Mouse (Mus musculus): ENCODE data around the gene Mfsd6l. TPM values are rescaled to one million over a fixed set of nuclear protein-coding genes. Genes with fewer than 3 reads are reported as not detected.

Gene Mfsd6l
- total RNA-seq (2014; fragmentation: Nextera tagmentation) (not detected in 2 replicates), total RNA-seq (2017) (not detected in 2 replicates)

DNA sequence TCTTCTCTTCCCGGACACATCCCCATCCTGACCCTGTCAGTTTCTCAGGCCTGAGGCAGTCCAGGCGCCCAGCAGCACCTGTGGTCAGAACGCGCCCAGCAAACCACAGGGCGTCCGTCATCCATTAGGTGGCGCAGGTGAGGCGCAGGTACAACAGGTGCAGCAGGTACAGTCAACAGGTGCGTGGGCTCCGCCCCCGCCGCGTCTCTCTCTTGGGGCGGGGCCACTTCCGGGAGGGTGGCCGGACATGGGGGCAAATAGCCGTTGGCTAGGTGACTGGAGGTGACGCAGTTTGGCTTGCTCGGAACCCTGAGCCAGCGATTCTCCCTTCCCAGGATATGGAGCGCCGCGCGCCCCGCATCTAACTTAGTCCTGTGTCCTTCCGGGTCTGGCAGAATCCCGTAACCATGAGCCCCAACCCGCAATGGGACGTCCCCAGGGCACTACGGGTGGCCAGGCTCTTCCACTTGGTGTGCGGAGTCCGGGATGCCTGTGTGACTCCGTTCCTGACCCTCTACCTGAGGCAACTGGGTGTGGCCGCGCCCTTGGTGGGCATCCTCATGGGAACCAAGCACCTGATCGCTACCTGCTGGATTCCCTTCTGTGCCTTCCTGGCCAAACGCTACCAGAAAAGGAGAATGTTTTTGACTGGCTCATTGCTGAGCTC is at the start of gene Mfsd6l:
TSS of gene Mfsd6l (plus strand) at position 269 of the 667 bp plus-strand sequence.
- ATAC-seq (replicated peaks; ENCODE audit: low FRiP score, low TSS enrichment, poor library complexity, severe bottlenecking) = no peak

DNA sequence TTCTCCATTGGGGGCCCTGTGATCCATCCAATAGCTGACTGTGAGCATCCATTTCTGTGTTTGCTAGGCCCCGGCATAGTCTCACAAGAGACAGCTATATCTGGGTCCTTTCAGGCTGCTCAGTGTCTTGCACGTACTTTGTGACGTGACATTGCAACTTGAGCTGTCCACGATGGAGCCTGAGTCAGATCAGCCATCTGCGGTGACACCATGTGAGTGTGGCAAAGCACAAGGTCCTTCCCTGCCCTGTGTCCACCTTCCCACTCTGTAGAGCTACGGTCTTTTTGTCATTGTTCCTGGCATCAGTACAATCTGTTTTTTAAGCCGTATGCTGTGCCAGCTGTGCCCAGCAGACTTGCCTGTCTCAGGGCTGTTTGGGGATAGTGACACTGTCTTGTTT is 48.7 kb upstream of the Mfsd6l start:
- no peak for ATAC-seq (replicated peaks; ENCODE audit: low FRiP score, low TSS enrichment, poor library complexity, severe bottlenecking)

DNA sequence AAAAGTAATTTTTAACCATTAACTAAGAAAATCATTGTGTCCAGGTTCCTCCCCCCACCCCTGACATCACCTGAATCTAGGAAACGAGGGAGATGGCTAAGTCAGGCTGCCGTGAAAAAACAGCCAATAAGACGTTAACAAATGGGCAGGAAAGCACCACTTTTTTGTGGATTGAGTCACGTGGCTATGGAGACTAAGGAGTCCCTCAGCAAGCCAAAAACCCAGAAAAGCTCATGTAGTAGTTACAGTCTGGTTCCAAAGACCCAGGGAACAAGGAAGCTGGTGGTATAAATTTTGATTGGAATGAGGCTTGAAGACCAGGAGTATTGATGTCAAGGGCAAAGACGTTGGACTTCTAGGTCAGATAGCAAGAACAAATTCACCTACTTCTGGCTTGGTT is 47.4 kb upstream of the Mfsd6l start:
- no peak for ATAC-seq (replicated peaks; ENCODE audit: low FRiP score, low TSS enrichment, poor library complexity, severe bottlenecking)

DNA sequence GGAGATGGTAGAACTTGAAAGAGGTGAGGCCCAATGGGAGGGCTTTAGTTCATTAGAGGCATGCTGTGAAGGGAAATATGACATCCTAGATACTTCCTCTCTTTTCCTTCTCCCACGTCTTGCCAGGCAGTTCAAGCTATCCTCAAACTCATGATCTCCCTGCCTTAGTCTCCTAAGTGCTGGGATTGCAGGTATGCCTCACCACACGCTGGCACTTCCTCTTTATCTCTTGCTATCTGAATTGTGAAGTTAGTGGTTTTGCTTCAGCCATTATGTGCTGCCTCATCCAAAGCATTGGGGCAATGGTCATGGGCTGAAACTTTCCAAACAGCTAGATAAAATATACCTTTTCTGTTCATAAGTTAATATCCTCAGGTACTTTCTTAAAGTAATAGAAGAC is 46.8 kb upstream of the Mfsd6l start:
- ATAC-seq (replicated peaks; ENCODE audit: low FRiP score, low TSS enrichment, poor library complexity, severe bottlenecking) = no peak

DNA sequence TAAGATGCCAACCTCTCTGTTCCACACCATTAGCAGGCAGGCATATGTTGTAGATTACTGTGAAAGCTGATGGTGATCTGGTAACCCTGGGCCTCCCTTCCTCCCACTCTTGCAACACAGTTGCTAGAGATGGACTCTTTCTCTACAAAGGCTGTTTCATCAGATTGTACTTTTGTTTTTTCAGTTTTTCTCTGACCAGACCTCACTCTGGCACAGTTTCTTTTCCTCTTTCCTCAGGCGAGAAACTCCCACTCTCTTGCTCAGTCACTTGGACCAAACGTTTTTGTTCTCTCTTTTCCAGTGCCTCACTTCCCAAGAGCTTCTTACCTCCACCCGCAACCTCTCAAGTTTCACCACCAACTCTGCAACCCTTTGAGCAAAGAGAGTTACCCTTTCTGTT is 42.0 kb upstream of the Mfsd6l start:
- ATAC-seq (replicated peaks; ENCODE audit: low FRiP score, low TSS enrichment, poor library complexity, severe bottlenecking) = no peak

DNA sequence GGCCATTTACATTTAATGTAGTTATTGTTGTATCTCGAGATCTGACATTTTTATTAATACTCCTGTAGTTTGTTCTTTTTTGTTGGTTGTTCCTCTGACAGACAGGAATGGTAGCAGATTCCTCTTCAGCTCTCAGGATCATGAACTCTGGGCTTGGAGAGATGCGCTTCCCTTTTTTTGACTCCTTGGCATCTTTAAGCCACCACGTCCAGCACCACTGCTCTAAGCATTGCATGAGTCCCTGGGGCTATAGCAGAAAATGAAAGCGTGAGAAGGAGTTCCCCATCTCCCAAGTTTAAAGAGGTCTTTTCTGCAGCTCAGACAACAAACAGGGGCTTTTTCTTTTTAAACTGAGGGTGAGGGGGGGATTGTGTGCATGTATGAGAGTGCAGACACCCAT is 36.6 kb upstream of the Mfsd6l start:
- ATAC-seq (replicated peaks; ENCODE audit: low FRiP score, low TSS enrichment, poor library complexity, severe bottlenecking) = no peak

DNA sequence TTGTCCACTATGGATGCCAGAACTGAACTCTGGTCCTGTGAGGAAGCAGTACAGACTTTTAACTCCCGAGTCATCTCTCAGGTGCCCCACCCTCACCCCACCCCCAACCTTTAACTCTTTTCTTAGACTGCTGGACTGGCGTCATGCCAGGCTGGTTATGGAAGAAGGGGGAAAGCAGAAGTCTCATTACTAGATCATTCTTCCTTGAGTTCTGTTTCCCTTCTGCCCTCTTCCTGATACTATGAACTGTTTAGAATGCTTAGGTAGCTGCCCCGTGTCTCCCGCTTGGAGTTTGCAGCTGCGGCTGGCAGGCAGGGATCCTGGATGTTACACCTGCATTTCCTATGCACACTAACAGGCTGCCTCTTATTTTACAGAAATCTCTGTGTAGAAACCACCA is 36.2 kb upstream of the Mfsd6l start:
- ATAC-seq (replicated peaks; ENCODE audit: low FRiP score, low TSS enrichment, poor library complexity, severe bottlenecking) = no peak

DNA sequence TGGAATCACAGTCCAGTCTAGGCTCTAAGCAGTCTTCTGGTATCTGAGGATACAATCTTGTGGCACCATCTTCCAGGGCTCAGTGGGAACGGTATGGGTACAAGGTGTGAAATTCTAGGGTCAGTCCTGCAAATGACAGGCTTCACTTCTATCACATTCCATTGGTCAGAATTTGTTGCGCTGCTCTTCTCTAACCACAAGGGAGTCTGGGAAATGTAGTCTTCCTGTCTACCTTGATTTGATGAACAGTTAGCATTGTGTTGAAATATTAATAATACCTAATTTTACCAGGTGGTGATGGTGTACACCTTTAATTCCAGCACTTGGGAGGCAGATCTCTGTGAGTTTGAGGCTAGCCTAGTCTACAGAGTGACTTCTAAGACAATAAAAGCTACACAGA is 35.5 kb upstream of the Mfsd6l start:
- ATAC-seq (replicated peaks; ENCODE audit: low FRiP score, low TSS enrichment, poor library complexity, severe bottlenecking) = no peak

DNA sequence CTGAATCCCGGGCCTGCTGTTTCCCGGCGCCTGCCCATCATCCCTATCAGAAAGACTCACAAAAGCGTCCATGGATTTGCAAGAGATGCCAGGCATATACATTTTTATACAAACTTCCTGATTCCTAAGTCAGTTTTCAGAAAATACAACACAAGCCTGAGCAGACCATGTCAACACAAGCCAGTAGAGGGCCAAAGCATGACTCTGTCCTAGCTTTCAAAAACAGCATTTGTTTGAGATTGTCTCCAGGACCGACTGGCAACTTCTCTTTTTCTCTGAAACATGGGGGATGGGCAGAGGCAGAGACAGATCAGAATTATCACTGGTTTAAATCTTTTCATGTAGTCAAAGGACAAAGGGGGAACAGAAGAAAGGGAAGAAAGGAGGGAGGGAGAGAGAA is 34.6 kb upstream of the Mfsd6l start:
- ATAC-seq (replicated peaks; ENCODE audit: low FRiP score, low TSS enrichment, poor library complexity, severe bottlenecking) = no peak

DNA sequence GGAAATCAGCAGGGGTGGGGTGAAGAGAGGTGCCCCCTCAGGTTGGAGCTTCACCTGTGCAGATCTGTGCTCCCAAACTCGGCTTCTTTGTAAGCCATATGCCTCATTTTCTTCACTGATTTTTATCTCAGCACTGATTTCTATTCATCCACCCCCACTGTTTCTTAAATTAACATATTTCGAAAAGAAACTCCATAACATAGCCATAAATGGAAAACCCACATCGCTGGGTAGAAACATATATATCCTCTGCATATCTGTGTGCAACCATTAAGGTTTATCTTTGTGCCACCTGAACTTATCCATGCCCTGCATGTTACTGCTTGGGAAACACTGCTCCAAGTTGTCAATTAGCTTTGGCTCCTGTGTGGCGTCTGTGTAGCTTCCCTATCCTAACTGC is 29.5 kb upstream of the Mfsd6l start:
- no peak for ATAC-seq (replicated peaks; ENCODE audit: low FRiP score, low TSS enrichment, poor library complexity, severe bottlenecking)

DNA sequence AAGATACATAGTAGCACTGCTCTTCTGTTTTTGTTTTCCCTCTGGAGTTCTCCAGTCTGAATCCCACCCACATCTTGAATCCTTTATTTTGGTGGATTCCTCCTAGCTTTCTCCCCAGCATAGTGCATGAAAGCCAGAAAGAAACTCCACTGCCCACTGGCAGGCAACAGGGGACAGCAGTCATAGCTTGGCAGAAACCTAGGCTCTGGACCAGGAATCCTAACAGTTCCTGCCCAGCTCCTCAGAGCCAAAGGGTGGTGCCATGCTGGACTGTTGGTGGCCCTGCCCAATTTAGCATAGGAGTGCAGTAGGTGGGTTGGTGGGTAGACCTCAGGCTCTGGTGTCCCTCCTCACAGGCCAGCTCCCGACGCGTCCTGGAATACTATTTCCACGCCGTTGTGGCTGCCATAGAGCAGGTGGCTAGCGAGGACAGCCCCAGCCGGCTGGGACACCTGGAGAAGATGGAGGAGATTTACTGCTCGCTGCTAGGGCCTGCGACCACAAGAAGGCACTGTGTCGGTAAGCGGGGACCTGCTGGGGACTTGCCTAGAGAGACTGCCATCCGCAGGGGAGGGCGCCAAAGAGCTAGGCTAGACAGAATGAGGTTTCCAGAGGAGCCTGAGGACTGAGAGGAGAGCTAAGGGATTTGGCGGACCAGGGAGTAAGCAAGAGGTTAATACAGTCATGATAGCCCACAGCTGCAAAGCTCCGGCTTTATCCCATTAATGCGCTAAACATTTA is 24.8 kb upstream of the Mfsd6l start:
- no peak for ATAC-seq (replicated peaks; ENCODE audit: low FRiP score, low TSS enrichment, poor library complexity, severe bottlenecking)

DNA sequence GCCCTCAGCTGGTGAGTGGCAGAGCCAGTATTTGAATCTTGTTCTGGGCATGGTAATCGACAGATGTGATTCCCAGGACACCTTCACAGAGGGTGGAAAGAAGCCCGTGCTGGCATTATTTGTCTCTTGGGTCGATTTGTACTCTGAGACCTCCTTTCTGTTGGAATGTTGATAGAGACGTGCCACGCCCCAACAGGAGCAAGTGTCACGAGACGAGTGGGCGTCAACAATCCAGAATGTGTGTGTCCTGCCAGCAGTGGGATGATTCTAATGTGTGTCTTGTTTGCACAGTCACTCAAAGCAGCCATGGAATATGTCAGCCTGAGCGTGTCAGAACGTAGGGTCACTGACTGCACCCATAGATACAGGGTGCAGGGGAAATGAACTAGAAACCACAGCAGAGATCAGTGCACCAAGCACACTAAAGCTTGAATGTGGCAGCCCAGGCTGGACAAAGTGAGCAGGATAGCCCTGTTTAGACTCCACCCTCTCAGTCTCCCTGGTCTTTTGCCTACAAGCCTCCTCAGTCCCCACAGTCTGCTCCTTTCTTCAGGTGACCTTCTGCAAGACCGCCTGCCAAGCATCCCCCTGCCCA is 23.9 kb upstream of the Mfsd6l start:
- no peak for ATAC-seq (replicated peaks; ENCODE audit: low FRiP score, low TSS enrichment, poor library complexity, severe bottlenecking)

DNA sequence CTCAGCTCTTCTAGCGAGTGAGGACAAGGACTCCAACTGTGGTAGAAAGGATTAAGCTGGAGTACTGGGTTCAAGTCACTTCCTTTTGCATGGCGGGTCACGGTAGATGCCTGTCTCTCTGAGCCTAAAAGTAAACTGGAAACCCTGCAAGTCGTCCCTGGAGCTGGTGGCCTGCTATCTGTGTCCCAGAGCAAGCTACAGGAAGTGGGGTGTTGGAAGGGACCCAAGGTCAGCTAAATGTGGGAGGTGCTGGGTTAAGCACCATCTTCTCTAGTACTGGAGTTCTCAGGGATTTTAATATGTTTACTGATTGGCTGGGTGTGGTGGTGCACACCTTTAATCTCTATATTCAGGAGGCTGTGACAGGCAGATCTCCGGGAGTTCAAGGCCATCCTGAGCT is 23.2 kb upstream of the Mfsd6l start:
- ATAC-seq (replicated peaks; ENCODE audit: low FRiP score, low TSS enrichment, poor library complexity, severe bottlenecking) = no peak

DNA sequence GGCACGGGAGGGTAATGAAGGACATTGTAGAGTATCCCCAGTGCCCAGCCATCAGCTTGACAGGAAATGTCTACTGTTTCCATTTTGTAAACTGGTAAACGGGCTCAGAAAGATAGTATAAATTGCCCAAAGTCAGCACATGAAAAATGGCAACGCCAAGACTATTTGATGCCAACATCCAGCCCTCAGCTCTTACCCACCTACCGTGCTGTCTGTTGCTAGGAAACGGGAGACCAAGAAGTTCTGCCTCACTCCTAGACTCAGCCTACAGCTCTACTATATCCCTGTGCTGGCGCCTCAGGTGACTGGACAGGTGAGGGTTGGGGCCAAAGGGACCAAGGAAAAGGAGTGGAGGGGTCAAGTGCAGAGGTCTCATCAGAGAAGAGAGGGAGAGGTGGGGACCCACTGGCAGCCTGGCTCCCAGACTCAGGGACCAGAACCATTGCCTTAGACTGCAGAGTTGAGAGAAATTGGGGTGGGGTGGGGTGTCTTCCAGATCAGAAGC is 22.0 kb upstream of the Mfsd6l start:
- ATAC-seq (replicated peaks; ENCODE audit: low FRiP score, low TSS enrichment, poor library complexity, severe bottlenecking) = no peak

DNA sequence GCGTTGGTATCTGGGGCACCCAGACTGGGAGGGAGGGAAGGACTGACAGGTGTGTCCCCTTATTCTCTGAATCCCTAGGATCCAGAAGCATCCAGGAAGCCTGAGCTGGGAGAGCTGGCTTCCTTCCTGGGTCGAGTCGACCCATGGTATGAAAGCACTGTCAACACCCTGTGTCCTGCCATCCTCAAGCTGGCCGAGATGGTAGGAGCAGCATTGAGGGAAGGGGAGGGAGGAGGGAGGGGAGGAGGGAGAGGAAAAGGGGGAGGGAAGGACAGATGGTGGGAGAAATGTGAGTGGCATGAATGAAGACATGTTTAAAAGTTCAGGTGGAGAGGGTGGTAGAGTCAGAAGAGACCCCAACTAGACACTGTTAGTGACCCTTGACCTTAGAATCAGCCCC is 20.0 kb upstream of the Mfsd6l start:
- ATAC-seq (replicated peaks; ENCODE audit: low FRiP score, low TSS enrichment, poor library complexity, severe bottlenecking) = no peak

DNA sequence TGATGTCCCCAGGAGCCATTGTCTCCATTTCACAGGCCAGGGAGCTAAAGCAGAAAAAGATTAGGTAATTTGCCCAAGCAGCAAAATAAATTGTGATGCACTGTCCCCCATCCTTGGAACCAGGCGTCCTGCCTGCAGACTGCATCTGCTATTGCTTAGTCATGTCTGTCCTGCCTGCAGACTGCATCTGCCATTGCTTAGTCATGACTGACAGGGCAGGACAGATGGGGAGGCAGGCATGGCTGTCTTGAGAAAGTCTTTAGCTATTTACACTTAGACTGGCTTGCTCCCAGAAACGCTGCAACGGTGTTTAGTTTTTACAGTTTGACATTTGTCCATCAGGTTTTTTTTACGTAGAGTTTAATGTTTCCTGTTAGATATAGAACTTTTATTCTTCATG is 19.5 kb upstream of the Mfsd6l start:
- ATAC-seq (replicated peaks; ENCODE audit: low FRiP score, low TSS enrichment, poor library complexity, severe bottlenecking) = no peak

DNA sequence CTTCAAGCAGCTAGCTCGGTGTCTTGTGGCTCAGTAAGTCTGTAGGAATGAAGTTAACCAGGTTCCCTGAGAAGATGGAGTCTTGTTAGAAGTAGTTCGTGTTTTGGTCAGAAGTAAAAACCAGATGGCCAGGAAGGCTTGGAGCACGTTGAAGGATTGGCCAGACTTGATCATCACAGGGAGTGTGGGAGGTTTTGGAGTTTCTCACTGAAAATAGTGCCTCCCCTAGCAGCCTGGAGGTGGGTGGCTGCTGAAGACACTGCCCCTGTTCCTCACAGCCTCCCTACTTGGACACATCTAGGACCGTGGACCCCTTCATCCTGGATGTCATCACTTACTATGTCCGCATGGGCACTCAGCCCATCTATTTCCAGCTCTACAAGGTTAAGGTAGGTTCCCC is 16.4 kb upstream of the Mfsd6l start:
- ATAC-seq (replicated peaks; ENCODE audit: low FRiP score, low TSS enrichment, poor library complexity, severe bottlenecking) = no peak

DNA sequence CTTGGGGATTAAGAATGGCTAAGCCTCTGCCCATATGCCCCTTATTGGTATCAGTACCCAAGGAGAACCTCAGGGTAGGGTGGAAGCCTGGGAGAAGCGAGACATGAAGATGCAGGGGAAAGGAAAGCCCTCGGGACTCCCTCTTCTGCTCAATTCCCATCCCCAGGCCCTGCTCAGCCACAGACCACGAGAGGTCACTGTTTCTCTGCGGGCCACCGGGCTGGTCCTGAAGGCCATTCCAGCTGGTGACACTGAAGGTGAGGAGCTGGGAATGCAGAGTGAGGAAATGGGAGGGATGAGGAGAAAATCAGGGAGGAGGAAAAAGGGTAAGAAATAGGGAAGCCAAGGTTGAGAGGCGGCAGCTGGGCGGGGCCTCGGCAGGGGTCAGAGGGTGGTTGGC is 11.4 kb upstream of the Mfsd6l start:
- ATAC-seq (replicated peaks; ENCODE audit: low FRiP score, low TSS enrichment, poor library complexity, severe bottlenecking) = no peak

DNA sequence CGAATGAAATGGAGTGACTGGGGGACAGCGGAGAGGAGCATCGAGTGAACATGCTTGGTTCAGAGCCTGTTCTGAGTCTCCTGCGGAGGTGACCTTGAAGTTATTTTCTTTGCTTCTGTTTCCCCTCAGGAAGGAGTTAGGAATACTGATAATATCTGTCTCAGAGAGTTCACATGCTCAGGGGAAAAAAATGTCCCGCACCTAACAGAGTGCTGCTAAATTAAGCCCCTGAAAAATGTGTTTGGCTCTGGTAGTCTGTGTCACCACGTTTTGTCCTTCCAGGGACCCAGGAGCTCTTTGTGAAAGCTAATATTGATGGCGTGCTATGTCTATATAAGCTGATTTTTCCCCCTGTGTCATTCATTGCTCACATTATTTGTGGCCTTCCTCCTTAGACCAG is 10.8 kb upstream of the Mfsd6l start:
- ATAC-seq (replicated peaks; ENCODE audit: low FRiP score, low TSS enrichment, poor library complexity, severe bottlenecking) = no peak

DNA sequence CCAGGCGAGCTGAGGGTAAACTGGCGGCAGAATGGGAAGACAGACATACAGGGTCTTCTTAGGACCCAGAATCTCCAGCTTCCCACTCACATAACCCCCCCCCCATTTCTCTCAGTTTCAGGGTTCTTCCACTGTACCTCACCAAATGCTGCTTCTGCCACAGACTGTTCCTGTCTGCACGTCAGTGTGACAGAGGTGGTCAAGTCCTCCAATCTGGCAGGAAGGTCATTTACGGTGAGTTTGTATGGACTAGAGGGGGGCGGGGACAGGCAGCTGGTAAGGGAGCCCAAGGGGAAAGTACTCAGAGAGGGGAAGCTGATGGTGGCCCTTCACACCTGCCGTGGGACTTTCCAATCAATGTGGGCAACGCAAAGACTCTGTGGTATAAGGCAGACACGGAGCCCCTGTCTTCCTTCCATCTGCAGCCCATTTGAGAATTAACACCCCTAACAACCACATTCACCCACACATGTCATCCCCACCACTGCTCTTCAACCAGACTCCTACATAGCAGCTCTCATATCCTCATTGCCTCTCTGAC is 10.2 kb upstream of the Mfsd6l start:
- no peak for ATAC-seq (replicated peaks; ENCODE audit: low FRiP score, low TSS enrichment, poor library complexity, severe bottlenecking)

DNA sequence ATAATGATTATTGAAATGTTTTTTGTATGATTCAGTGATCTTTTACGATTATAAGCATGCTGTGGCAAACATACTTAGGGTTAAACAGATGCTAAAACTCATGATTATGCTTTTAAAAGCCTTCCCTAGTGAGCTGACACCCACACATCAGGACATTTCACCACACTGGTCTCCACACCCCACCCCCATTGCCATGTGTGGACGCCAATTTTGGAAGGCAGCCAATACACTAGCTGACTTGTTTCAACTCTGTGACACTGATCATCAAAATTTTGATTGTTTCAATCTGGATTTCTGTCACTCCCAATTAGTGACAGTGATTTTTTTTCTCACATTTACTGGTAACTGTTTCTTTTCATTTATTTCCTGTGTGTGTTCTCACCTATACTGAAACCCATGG is 8.5 kb upstream of the Mfsd6l start:
- ATAC-seq (replicated peaks; ENCODE audit: low FRiP score, low TSS enrichment, poor library complexity, severe bottlenecking) = no peak
